Comparison of ENCODE assay signal across 21 mouse cellular contexts in genomic region chr6:72929795-72930398, GRCm38 (mm10). TPM values are rescaled to one million over a fixed set of nuclear protein-coding genes. Genes with fewer than 3 reads are reported as not detected.
DNase-seq lines count a peak whose midpoint lies in the region; ATAC-seq and TF ChIP-seq lines count a peak whose summit lies in the region.
"Had no signal": no experiment of that assay in that cellular context is flagged by ENCODE, and none has a peak within 500 bp of the region (broad histone marks: within the 10 kb centered on the region; RNA-seq: fewer than 3 reads in every experiment).

No protein-coding gene starts in this region.

- H3K9me3 ChIP-seq in liver, postnatal 0 days (ENCODE audit: low read length): no peaks in the 10 kb centered on the region
- H3K9me3 ChIP-seq in liver, embryonic 11.5 days (ENCODE audit: control insufficient read depth, low read length): no peaks in the 10 kb centered on the region
- no peaks in the 10 kb centered on the region for H3K9me3 ChIP-seq in intestine, postnatal 0 days (ENCODE audit: control insufficient read depth)
- H3K9me3 ChIP-seq in stomach, postnatal 0 days (ENCODE audit: control insufficient read depth, low read length): no peaks in the 10 kb centered on the region
- H3K9me3 ChIP-seq in midbrain, embryonic 15.5 days: no peaks in the 10 kb centered on the region
- H3K9me3 ChIP-seq in limb, embryonic 10.5 days (replicated peaks): no peaks in the 10 kb centered on the region
- no peaks in the 10 kb centered on the region for H3K9me3 ChIP-seq in forebrain, postnatal 0 days (ENCODE audit: low read length)
- H3K9me3 ChIP-seq: embryonic facial prominence, embryonic 13.5 days; G1E; heart, embryonic 10.5 days; hindbrain, embryonic 15.5 days; liver, embryonic 15.5 days; midbrain, embryonic 12.5 days had no signal

- DNase-seq in liver, postnatal 0 days: peak; percentile 22
- no peak for DNase-seq in liver, embryonic 11.5 days (ENCODE audit: low spot score)
- DNase-seq in stomach, postnatal 0 days (ENCODE audit: low spot score): peak; percentile 24
- no peak for DNase-seq in limb, embryonic 10.5 days (ENCODE audit: low spot score)
- no peak for DNase-seq in forebrain, postnatal 0 days
- DNase-seq: adrenal gland, postnatal 10 days; cerebellum, adult 8-10 months; gastrocnemius, postnatal 10 days; heart, postnatal 10 days; kidney, adult 18-20 months; kidney, postnatal 10 days; thymus, postnatal 4 days had no signal

- 0 out of 2 replicates have a peak, but pooled peaks cover 5% of the 10 kb centered on the region for H3K4me1 ChIP-seq in liver, postnatal 0 days (ENCODE audit: insufficient read depth)
- H3K4me1 ChIP-seq in liver, embryonic 11.5 days (replicated peaks; ENCODE audit: control insufficient read depth, insufficient read depth, low read length): no peaks in the 10 kb centered on the region; the same call in 1 of the 2 replicates
- H3K4me1 ChIP-seq in bone marrow macrophage, adult 2 months (ENCODE audit: control insufficient read depth, insufficient read depth, low read length): peaks cover 34% of the 10 kb centered on the region
- no peaks in the 10 kb centered on the region for H3K4me1 ChIP-seq in intestine, postnatal 0 days (replicated peaks; ENCODE audit: control insufficient read depth, insufficient read depth, low read length)
- peaks cover 6% of the 10 kb centered on the region for H3K4me1 ChIP-seq in stomach, postnatal 0 days (replicated peaks; ENCODE audit: control insufficient read depth, insufficient read depth)
- no peaks in the 10 kb centered on the region for H3K4me1 ChIP-seq in midbrain, embryonic 15.5 days
- peaks cover 9% of the 10 kb centered on the region for H3K4me1 ChIP-seq in limb, embryonic 10.5 days
- no peaks in the 10 kb centered on the region for H3K4me1 ChIP-seq in forebrain, postnatal 0 days (ENCODE audit: insufficient read depth)
- H3K4me1 ChIP-seq: midbrain, embryonic 12.5 days had no signal

- H3K4me3 ChIP-seq in liver, postnatal 0 days (ENCODE audit: low read depth, low read length): no peak overlapping the region
- H3K4me3 ChIP-seq in liver, embryonic 11.5 days (ENCODE audit: low read depth, low read length): no peak overlapping the region
- H3K4me3 ChIP-seq in bone marrow macrophage, adult 2 months (ENCODE audit: insufficient read depth, low read length): no peak overlapping the region
- H3K4me3 ChIP-seq in intestine, postnatal 0 days (ENCODE audit: low read depth, low read length): no peak overlapping the region
- H3K4me3 ChIP-seq in stomach, postnatal 0 days (ENCODE audit: low read depth, low read length): no peak overlapping the region
- H3K4me3 ChIP-seq in midbrain, embryonic 15.5 days: no peak overlapping the region
- no peak overlapping the region for H3K4me3 ChIP-seq in limb, embryonic 10.5 days
- H3K4me3 ChIP-seq in forebrain, postnatal 0 days (ENCODE audit: low read depth, low read length): no peak overlapping the region
- H3K4me3 ChIP-seq: embryonic facial prominence, embryonic 13.5 days; heart, embryonic 10.5 days; hindbrain, embryonic 15.5 days; liver, embryonic 15.5 days; midbrain, embryonic 12.5 days had no signal

- TF ChIP-seq POLR2A in bone marrow macrophage, adult 2 months (IDR thresholded peaks at IDR 0.05; ENCODE audit: borderline replicate concordance, low read depth, low read length): no peak

- TF ChIP-seq CTCF in liver, postnatal 0 days (IDR thresholded peaks at IDR 0.05; ENCODE audit: low read depth): no peak
- no peak for TF ChIP-seq CTCF in bone marrow macrophage, adult 2 months (IDR thresholded peaks at IDR 0.05; ENCODE audit: low read depth, low read length)
- TF ChIP-seq CTCF in intestine, postnatal 0 days (IDR thresholded peaks at IDR 0.05; ENCODE audit: low read depth): no peak
- TF ChIP-seq CTCF in stomach, postnatal 0 days (IDR thresholded peaks at IDR 0.05; ENCODE audit: low read depth): no peak
- no peak for TF ChIP-seq CTCF in forebrain, postnatal 0 days (IDR thresholded peaks at IDR 0.05; ENCODE audit: low read depth)

- 0 out of 2 replicates have a peak overlapping the region, but pooled peaks have one; percentile 16 for H3K27ac ChIP-seq in liver, postnatal 0 days (ENCODE audit: low read depth)
- no peak overlapping the region for H3K27ac ChIP-seq in liver, embryonic 11.5 days (ENCODE audit: low read depth, low read length)
- H3K27ac ChIP-seq in bone marrow macrophage, adult 2 months (ENCODE audit: insufficient read depth, low read depth, low read length): peak overlapping the region; percentile 20; the same call in 1 of the 2 replicates
- no peak overlapping the region for H3K27ac ChIP-seq in intestine, postnatal 0 days (ENCODE audit: low read depth, low read length)
- H3K27ac ChIP-seq in stomach, postnatal 0 days (replicated peaks): peak overlapping the region; percentile 61
- no peak overlapping the region for H3K27ac ChIP-seq in midbrain, embryonic 15.5 days
- no peak overlapping the region for H3K27ac ChIP-seq in limb, embryonic 10.5 days
- no peak overlapping the region for H3K27ac ChIP-seq in forebrain, postnatal 0 days (ENCODE audit: low read depth, low read length)
- H3K27ac ChIP-seq: embryonic facial prominence, embryonic 13.5 days; heart, embryonic 10.5 days; hindbrain, embryonic 15.5 days; liver, embryonic 15.5 days; midbrain, embryonic 12.5 days had no signal

- 72% methylated on average over 4 of the region's 4 CpGs for WGBS in liver, postnatal 0 days (ENCODE audit: insufficient replicate concordance)
- WGBS in liver, embryonic 11.5 days: 84% methylated on average over 4 of the region's 4 CpGs
- WGBS in intestine, postnatal 0 days: 62% methylated on average over 4 of the region's 4 CpGs
- WGBS in stomach, postnatal 0 days: 65% methylated on average over 4 of the region's 4 CpGs
- 82% methylated on average over 4 of the region's 4 CpGs for WGBS in midbrain, embryonic 15.5 days
- 90% methylated on average over 4 of the region's 4 CpGs for WGBS in limb, embryonic 10.5 days
- WGBS in forebrain, postnatal 0 days: 92% methylated on average over 4 of the region's 4 CpGs

- no peak overlapping the region for H3K9ac ChIP-seq in liver, postnatal 0 days (replicated peaks)
- no peak overlapping the region for H3K9ac ChIP-seq in liver, embryonic 11.5 days (ENCODE audit: low read depth, low read length)
- H3K9ac ChIP-seq in intestine, postnatal 0 days (ENCODE audit: low read depth, low read length): no peak overlapping the region
- H3K9ac ChIP-seq in stomach, postnatal 0 days (ENCODE audit: low read length): no peak overlapping the region
- no peak overlapping the region for H3K9ac ChIP-seq in midbrain, embryonic 15.5 days
- H3K9ac ChIP-seq in forebrain, postnatal 0 days: no peak overlapping the region
- H3K9ac ChIP-seq: embryonic facial prominence, embryonic 13.5 days; hindbrain, embryonic 15.5 days; liver, embryonic 15.5 days; midbrain, embryonic 12.5 days had no signal

- no peaks in the 10 kb centered on the region for H3K27me3 ChIP-seq in liver, postnatal 0 days (ENCODE audit: insufficient read depth, low read length)
- no peaks in the 10 kb centered on the region for H3K27me3 ChIP-seq in liver, embryonic 11.5 days (replicated peaks; ENCODE audit: control insufficient read depth, insufficient read depth, low read length)
- no peaks in the 10 kb centered on the region for H3K27me3 ChIP-seq in intestine, postnatal 0 days (replicated peaks; ENCODE audit: control insufficient read depth, insufficient read depth, low read length)
- no peaks in the 10 kb centered on the region for H3K27me3 ChIP-seq in stomach, postnatal 0 days (ENCODE audit: control insufficient read depth, insufficient read depth, low read length)
- no peaks in the 10 kb centered on the region for H3K27me3 ChIP-seq in midbrain, embryonic 15.5 days (replicated peaks)
- H3K27me3 ChIP-seq in limb, embryonic 10.5 days (ENCODE audit: low read depth, poor library complexity, severe bottlenecking): no peaks in the 10 kb centered on the region
- H3K27me3 ChIP-seq in forebrain, postnatal 0 days (ENCODE audit: insufficient read depth, low read length): no peaks in the 10 kb centered on the region
- H3K27me3 ChIP-seq: embryonic facial prominence, embryonic 13.5 days; hindbrain, embryonic 15.5 days; liver, embryonic 15.5 days; midbrain, embryonic 12.5 days had no signal

- H3K36me3 ChIP-seq in liver, postnatal 0 days (replicated peaks; ENCODE audit: insufficient read depth, low read length): no peaks in the 10 kb centered on the region
- no peaks in the 10 kb centered on the region for H3K36me3 ChIP-seq in liver, embryonic 11.5 days (ENCODE audit: control insufficient read depth, insufficient read depth, low read length)
- no peaks in the 10 kb centered on the region for H3K36me3 ChIP-seq in intestine, postnatal 0 days (ENCODE audit: control insufficient read depth, insufficient read depth)
- no peaks in the 10 kb centered on the region for H3K36me3 ChIP-seq in stomach, postnatal 0 days (ENCODE audit: control insufficient read depth, insufficient read depth, low read length)
- H3K36me3 ChIP-seq in midbrain, embryonic 15.5 days (replicated peaks): no peaks in the 10 kb centered on the region
- H3K36me3 ChIP-seq in limb, embryonic 10.5 days: no peaks in the 10 kb centered on the region
- H3K36me3 ChIP-seq in forebrain, postnatal 0 days (ENCODE audit: insufficient read depth): no peaks in the 10 kb centered on the region
- H3K36me3 ChIP-seq: embryonic facial prominence, embryonic 13.5 days; G1E; heart, embryonic 10.5 days; hindbrain, embryonic 15.5 days; liver, embryonic 15.5 days; midbrain, embryonic 12.5 days had no signal

- no peak for TF ChIP-seq EP300 in liver, postnatal 0 days (IDR thresholded peaks at IDR 0.05; ENCODE audit: low read depth)
- no peak for TF ChIP-seq EP300 in stomach, postnatal 0 days (optimal IDR thresholded peaks at IDR 0.05)

- no peak overlapping the region for H3K4me2 ChIP-seq in liver, postnatal 0 days (ENCODE audit: low read depth, low read length)
- H3K4me2 ChIP-seq in liver, embryonic 11.5 days: no peak overlapping the region
- H3K4me2 ChIP-seq in intestine, postnatal 0 days (replicated peaks; ENCODE audit: low read depth): no peak overlapping the region
- no peak overlapping the region for H3K4me2 ChIP-seq in stomach, postnatal 0 days (replicated peaks; ENCODE audit: low read depth)
- no peak overlapping the region for H3K4me2 ChIP-seq in midbrain, embryonic 15.5 days
- no peak overlapping the region for H3K4me2 ChIP-seq in forebrain, postnatal 0 days (ENCODE audit: low read depth)
- H3K4me2 ChIP-seq: embryonic facial prominence, embryonic 13.5 days; hindbrain, embryonic 15.5 days; liver, embryonic 15.5 days; midbrain, embryonic 12.5 days had no signal

- ATAC-seq in liver, postnatal 0 days: peak; percentile 87
- no peak for ATAC-seq in liver, embryonic 11.5 days (replicated peaks; ENCODE audit: low FRiP score)
- peak; percentile 27; the same call in 1 of the 2 replicates for ATAC-seq in intestine, postnatal 0 days
- ATAC-seq in stomach, postnatal 0 days (ENCODE audit: low FRiP score, low TSS enrichment): peak; percentile 27; the same call in 1 of the 2 replicates
- ATAC-seq in midbrain, embryonic 15.5 days (replicated peaks): no peak
- no peak for ATAC-seq in forebrain, postnatal 0 days

RNA-seq across cellular contexts. Expression of gene Tmsb10, which starts 28.7 kb away (rescaled TPM):
- 320 and 328 TPM in 2 replicates for polyA plus RNA-seq in liver, postnatal 0 days (2015; fragmentation: Nextera tagmentation; extraction: Ambion mirVana)
- polyA plus RNA-seq in liver, embryonic 11.5 days (2014; fragmentation: Nextera tagmentation; extraction: Ambion mirVana): 984 and 1,116 TPM in 2 replicates
- 394 and 410 TPM in 2 replicates for polyA plus RNA-seq in bone marrow macrophage, adult 2 months (2012; ENCODE audit: insufficient read depth, insufficient read length, missing spikeins)
- polyA plus RNA-seq in intestine, postnatal 0 days (2015; fragmentation: Nextera tagmentation; extraction: Ambion mirVana): 3,149 and 3,323 TPM in 2 replicates
- polyA plus RNA-seq in stomach, postnatal 0 days (2015; fragmentation: Nextera tagmentation; extraction: Ambion mirVana): 1,323 and 1,685 TPM in 2 replicates
- polyA plus RNA-seq in midbrain, embryonic 15.5 days (2015; fragmentation: Nextera tagmentation; extraction: Ambion mirVana): 4,117 and 4,750 TPM in 2 replicates
- polyA plus RNA-seq in limb, embryonic 10.5 days (2016; fragmentation: Nextera tagmentation; extraction: Ambion mirVana): 2,907 and 3,028 TPM in 2 replicates
- total RNA-seq in forebrain, postnatal 0 days (2014; rRNA removed): 862 and 4,132 TPM in 2 replicates
- polyA plus RNA-seq in forebrain, postnatal 0 days (2015; fragmentation: Nextera tagmentation; extraction: Ambion mirVana): 5,770 and 6,801 TPM in 2 replicates

RNA-seq across cellular contexts. Expression of gene Kcmf1, which starts 30.1 kb away (rescaled TPM):
- polyA plus RNA-seq in liver, postnatal 0 days (2015; fragmentation: Nextera tagmentation; extraction: Ambion mirVana): 32.9 and 33.5 TPM in 2 replicates
- polyA plus RNA-seq in liver, embryonic 11.5 days (2014; fragmentation: Nextera tagmentation; extraction: Ambion mirVana): 40.6 and 46.8 TPM in 2 replicates
- polyA plus RNA-seq in bone marrow macrophage, adult 2 months (2012; ENCODE audit: insufficient read depth, insufficient read length, missing spikeins): 73.8 and 76.3 TPM in 2 replicates
- polyA plus RNA-seq in intestine, postnatal 0 days (2015; fragmentation: Nextera tagmentation; extraction: Ambion mirVana): 43.4 and 45.2 TPM in 2 replicates
- 48.9 and 49.5 TPM in 2 replicates for polyA plus RNA-seq in stomach, postnatal 0 days (2015; fragmentation: Nextera tagmentation; extraction: Ambion mirVana)
- polyA plus RNA-seq in midbrain, embryonic 15.5 days (2015; fragmentation: Nextera tagmentation; extraction: Ambion mirVana): 38.1 and 42.8 TPM in 2 replicates
- 41.6 and 48.5 TPM in 2 replicates for polyA plus RNA-seq in limb, embryonic 10.5 days (2016; fragmentation: Nextera tagmentation; extraction: Ambion mirVana)
- total RNA-seq in forebrain, postnatal 0 days (2014; rRNA removed): 80.5 and 87.7 TPM in 2 replicates
- polyA plus RNA-seq in forebrain, postnatal 0 days (2015; fragmentation: Nextera tagmentation; extraction: Ambion mirVana): 46.4 and 50.1 TPM in 2 replicates

Comparison
In these comparisons a context has a peak if more than half of its experiments do, and no peak if none do; other contexts are left out.
1. ATAC-seq: peak in liver, postnatal 0 days (single experiment), intestine, postnatal 0 days (single experiment) and stomach, postnatal 0 days (single experiment); none in liver, embryonic 11.5 days (single experiment), midbrain, embryonic 15.5 days (single experiment) and forebrain, postnatal 0 days (single experiment).
2. DNase-seq: peak in liver, postnatal 0 days (single experiment) and stomach, postnatal 0 days (single experiment); none in liver, embryonic 11.5 days (single experiment), limb, embryonic 10.5 days (single experiment) and forebrain, postnatal 0 days (single experiment).
3. H3K27ac ChIP-seq: peak in liver, postnatal 0 days (single experiment), bone marrow macrophage, adult 2 months (single experiment) and stomach, postnatal 0 days (single experiment); none in liver, embryonic 11.5 days (single experiment), intestine, postnatal 0 days (single experiment), midbrain, embryonic 15.5 days (single experiment), limb, embryonic 10.5 days (single experiment) and forebrain, postnatal 0 days (single experiment).